Mouse (Mus musculus) right cerebral cortex, adult 18-20 months (tissue): ENCODE results near the gene Psmb9.
A peak's percentile ranks its signal among the peaks of the same experiment; 100 is the strongest.
"Not testable (repeated sequence)": the region's sequence is repeated elsewhere in the genome, so short reads cannot be mapped to it uniquely, and the experiment has no call there.

Source experiments
- DNase-seq: peaks from one replicate; pipeline ENCODE4 v3.0.0; 2022; ENCODE audit warnings: mixed read lengths

Gene Psmb9

DNA sequence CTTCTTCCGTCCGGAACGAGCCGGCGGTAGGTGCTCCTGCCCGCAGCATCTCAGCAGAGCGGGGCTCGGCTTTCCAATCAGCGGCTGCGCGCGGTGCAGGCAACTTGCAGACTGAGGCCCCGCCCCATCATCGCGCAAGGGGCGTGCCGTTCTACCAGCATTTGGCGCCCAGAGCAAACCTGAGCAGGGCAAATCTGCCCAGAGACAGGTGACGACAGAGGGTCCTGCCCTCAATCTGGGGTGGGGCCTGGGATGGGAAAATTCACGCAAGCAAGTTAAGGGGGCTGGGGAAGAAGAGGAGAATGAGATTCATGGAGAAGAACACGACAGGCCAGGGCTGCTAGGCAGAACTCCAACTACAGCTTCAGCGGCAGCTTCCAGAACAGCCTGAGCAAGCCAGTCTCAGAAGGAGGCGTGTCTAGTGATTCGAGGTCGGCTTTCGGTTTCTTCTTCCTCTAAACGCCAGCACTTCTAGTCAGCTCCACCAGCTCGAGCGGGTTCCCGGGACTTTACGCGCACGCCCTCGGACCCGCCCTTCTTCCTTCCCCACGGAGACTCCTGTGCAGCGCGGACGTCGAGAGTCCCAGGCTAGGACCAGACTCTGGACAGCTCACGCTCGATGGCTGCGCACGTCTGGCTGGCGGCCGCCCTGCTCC is at the start of gene Psmb9, which contains the start of gene Tap1:
Gene Psmb9, minus strand, starts transcription at position 504 of the 656 bp plus-strand sequence.
Gene Tap1, plus strand, starts transcription at position 293 of the 656 bp plus-strand sequence.
- DNase-seq = peak; percentile 96

DNA sequence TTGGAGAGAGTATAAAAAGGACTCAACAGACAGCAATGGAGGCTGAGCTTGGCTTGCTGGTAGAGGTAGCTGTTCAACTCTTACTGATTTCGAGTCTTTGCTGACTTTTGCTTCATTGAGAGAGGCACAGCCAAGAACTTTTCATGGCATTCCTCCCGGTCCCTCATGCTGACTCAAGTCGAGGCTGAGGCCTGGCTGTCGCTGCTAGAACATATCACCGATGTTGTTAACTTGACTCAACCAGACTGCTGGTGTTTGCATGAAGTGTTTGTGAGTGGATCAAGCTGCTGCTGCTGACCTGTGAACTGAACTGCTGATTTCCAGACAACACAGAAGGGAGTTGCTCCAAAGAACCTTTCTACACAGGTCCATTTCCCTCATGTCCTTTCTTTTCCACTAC is 49.1 kb upstream of the Psmb9 start:
- no peak for DNase-seq

GRCm38 (mm10) chr17:34234926-34235325 is 47.4 kb upstream of the Psmb9 start:
- DNase-seq = peak; percentile 61

- not testable (repeated sequence) for DNase-seq
Measured at GRCm38 (mm10) chr17:34232021-34232420, 44.5 kb upstream of the Psmb9 start.

- DNase-seq = not testable (repeated sequence)
Measured at GRCm38 (mm10) chr17:34230971-34231370, 43.4 kb upstream of the Psmb9 start.

DNA sequence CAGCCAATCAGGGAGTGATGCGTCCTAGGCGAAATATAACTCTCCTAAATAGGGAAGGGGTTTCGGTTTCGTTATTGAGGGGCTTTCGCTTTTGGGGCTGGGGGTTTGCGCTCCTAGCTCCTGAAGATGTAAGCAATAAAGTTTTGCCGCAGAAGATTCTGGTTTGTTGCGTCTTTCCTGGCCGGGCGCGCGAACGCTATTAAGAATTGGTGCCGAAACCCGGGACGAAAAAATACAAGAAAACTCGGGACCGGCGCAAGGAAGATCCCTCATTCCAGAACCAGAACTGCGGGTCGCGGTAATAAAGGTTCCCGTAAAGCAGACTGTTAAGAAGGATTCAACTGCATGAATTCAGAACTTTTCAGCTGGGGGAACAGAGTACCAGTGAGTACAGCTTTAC is 38.3 kb upstream of the Psmb9 start:
- DNase-seq = not testable (repeated sequence)

- DNase-seq = no peak
Measured at GRCm38 (mm10) chr17:34225426-34225825, 37.9 kb upstream of the Psmb9 start.

DNA sequence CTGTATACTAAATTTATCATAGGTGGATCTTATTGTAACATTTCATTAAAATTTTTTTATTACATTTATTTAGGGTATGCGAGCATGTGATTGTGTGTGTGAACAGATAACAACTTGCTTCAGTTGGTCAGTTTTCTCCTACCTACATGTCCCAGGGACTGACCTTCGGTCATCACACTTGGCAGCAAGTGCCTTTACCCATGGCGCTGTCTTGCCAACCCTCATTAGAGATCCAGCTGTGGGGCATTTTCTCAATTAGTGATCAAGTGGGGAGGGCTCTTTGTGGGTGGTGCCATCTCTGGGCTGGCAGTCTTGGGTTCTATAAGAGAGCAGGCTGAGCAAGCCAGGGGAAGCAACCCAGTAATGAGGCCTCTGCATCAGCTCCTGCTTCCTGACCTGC is 37.3 kb upstream of the Psmb9 start:
- no peak for DNase-seq

GRCm38 (mm10) chr17:34220401-34220800 is 32.8 kb upstream of the Psmb9 start:
- not testable (repeated sequence) for DNase-seq

GRCm38 (mm10) chr17:34219801-34220200 is 32.2 kb upstream of the Psmb9 start:
- DNase-seq = not testable (repeated sequence)

DNA sequence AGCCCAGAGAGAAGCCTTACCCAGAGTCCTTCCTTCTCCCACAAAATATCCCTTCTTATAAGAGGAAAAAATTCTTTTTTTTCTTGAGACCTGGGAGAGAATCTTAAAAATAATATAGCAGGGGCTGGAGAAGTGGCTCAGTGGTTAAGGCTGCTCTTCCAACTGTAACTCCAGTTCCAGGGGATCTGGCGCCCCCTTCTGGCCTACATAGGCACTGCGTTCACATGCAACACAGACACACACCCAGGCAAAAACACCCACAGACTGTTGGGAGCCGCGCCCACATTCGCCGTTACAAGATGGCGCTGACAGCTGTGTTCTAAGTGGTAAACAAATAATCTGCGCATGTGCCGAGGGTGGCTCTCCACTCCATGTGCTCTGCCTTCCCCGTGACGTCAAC is 31.5 kb upstream of the Psmb9 start:
- not testable (repeated sequence) for DNase-seq

DNA sequence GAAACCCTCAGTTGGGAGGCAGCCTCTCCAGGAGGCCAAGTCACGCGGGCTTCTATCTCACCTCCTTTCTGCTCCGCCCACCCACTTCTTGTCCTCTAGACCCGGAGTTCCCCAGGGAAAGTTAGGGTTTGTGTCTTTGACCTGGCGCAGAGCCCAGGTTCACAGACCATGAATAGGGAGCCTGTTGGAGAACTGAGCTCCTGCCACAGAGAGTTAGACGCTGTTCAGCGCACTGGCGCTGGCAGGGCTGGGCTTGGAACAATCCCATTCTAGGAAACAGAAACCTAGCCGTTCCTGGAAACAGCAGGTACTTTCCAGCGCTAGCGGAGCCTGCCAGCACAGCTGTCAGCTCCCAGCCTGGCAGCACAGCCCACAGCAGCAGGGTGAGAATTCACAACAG is 31.1 kb upstream of the Psmb9 start:
- DNase-seq = peak; percentile 41

DNA sequence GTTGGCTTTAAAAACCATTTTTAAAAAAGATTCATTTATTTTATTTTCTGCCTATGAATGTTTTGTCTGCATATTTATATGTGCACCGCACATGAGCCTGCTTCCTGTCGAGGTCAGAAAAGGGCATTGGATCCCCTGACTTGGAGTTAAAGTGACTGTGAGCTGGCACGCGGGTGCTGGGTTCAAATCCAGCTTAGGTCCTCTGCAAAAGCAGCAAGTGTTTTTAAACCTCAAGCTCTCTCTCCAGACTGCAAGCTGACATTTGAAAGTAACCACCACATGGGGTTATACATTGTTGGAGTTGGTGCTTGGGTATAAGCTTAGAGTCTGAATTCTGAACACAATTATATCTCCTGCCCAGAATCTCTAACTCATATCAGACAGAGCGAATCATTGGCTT is 30.4 kb upstream of the Psmb9 start:
- DNase-seq = no peak

DNA sequence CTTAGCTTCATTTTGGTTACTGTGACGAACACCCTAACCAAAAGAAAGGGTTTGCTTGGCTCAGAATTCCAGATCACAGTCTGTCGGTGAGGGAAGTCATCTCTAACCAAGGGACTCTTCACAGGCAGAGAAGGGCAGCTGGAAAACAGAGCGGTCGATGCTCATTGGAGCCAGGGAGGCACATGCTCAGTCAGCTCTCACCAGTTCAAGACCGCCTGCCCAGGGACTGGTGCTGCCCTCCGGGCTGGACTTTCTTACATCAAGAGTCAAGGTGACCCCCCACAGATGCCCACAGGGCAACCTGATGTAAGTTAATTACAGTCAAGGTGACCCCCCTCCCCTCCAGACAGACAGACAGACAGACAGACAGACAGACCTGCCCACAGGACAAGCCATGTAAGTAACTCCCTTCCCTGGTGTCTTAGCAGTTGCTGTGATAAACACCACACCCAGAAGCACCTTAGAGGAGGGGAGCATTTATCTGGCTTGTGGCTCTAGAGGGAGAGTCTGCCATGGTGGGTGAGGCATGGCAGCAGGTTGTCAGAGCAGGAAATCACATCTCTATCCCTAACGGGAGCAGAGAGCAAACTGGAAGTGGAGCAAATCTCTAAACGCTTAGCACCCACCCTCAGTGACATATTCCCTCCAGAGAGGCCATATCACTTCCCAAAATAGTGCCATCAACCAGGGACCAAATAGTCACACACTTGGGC is 29.8 kb upstream of the Psmb9 start:
- DNase-seq = no peak

- DNase-seq = no peak
Measured at GRCm38 (mm10) chr17:34215176-34215575, 27.6 kb upstream of the Psmb9 start.

DNA sequence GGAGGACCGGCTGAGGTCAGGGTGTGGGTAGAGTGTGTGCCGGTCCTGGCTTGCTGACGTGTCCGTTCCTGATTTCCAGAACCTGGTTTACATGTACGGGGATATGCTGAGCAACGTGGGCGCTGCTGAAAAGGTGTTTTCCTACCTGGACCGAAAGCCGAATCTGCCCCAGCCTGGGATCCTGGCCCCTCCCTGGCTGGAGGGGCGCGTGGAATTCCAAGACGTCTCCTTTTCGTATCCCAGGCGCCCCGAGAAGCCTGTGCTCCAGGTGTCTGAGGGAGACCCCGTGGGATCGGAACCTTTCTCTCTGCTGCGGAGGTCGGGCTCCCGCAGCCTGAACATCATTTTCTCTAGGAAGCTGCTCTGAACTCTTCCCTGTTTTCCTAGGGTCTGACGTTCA is 26.4 kb upstream of the Psmb9 start:
- DNase-seq = no peak

DNA sequence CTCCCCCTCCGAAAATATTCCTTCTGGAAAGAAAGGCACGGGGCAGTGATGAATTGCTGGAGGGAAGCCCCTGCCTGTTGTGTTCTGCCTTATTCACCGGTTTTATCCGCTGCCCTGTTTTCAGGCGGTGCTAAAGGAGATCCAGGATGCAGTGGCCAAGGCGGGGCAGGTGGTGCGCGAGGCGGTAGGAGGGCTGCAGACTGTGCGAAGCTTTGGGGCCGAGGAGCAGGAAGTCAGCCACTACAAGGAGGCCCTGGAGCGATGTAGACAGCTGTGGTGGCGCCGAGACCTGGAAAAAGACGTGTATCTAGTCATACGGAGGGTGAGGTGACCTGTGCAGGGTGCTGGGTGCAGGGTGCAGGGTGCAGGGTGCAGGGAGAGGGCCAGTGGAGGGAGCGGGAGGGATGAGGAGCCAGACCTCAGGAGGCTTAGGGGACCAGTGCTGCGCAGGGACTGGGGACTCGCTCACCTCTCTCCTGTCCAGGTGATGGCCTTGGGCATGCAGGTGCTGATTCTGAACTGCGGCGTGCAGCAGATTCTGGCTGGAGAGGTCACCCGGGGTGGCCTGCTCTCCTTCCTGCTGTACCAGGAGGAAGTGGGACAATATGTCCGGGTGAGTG is 24.3 kb upstream of the Psmb9 start:
- DNase-seq = no peak

DNA sequence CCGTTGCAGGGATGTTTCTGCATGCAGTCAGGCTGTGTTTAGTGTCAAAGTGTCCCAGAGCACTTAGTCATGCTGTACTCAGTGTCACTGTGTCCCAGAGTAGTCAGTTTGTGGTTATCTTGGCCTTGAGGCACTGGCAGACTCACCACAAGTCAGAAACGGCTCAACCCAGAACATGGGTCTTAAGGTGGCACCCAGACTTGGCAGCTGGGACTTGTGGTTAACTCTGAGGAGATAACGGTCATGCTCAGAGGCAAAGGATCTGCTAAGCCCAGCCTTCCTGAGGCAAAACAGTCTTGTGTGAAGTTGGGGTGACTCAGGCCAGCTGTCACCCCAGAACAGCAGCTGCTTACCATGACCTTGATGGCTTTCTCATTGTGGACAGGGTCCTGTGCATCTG is 23.0 kb upstream of the Psmb9 start:
- DNase-seq = no peak

DNA sequence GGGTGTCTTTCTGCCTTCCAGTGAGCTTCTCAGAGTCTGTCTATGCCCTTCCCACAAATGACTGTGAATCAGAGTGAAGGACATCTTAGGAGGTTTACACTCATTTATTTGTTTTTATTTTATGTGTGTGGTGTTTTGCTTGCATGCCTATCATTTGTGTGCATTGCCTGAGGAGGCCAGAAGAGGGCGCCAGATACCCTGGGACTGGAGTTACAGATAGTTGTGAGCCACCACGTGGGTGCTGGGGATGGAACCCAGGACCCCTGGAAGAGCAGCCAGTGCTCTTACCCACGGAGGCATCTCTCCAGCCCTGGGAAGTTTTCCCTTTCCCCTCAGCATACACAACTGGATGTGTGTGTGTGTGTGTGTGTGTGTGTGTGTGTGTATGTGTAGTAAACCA is 22.1 kb upstream of the Psmb9 start:
- no peak for DNase-seq

DNA sequence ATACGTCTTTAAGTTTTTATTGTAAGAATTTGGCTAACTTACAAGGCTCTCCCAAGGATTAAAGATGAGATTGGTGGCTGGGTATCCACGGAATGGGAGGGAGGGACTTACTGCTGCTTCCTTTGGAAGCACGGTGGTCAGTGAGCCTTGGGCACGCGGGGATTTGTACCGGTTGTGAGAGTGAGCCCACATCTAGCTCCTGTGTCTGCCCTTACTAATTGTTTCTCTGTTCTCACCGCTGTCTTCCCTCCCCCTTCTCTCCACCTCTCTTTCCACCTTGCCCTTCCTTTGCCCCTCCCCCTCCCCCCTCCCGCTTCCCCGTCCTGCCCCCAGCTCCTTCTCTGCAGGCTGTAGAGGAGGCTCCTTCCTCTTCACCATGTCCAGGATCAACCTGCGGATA is 20.9 kb upstream of the Psmb9 start:
- no peak for DNase-seq

- DNase-seq = no peak
Measured at GRCm38 (mm10) chr17:34207866-34208265, 20.3 kb upstream of the Psmb9 start.

DNA sequence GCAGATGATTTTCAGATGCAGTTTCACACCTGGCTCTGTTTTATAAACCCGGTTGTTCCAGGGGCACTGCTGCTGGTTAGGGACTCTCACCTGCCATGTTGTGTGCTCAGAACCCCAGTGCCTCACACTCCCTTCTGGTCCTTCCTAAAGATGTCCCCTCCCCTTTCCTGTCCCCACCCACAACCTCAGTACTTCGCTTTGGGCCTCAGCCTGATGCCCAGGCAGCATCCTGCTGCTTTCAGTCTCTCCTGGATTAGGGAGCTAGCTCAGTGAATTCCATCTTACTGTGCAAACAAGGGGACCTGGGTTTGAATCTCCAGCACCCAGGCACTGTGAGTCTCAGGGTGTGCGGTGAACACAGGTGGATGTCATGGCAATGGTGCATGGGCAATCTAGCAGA is 19.9 kb upstream of the Psmb9 start:
- DNase-seq = no peak

GRCm38 (mm10) chr17:34206731-34207130 is 19.2 kb upstream of the Psmb9 start:
- DNase-seq = no peak

DNA sequence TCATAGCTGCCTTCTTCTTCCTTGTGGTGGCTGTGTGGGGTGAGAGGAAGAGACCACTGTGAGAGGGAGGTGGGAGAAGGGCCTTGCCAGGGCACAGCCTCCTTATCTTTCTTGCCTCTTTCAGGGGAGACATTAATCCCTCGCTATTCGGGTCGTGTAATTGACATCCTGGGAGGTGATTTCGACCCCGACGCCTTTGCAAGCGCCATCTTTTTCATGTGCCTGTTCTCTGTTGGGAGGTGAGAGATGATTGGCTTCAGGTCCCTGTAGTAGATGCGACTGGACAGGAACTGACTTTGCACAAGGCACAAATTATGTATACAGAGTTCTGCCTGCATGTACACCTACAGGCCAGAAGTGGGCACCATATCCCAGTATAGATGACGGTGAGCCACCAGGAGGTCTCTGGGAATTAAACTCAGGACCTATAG is 18.2 kb upstream of the Psmb9 start:
- DNase-seq = no peak
